Mouse (Mus musculus) heart, embryonic 14.5 days (tissue): ENCODE results near the gene Olfr110. TPM values are rescaled to one million over a fixed set of nuclear protein-coding genes. Genes with fewer than 3 reads are reported as not detected.
"Not testable (repeated sequence)": the region's sequence is repeated elsewhere in the genome, so short reads cannot be mapped to it uniquely, and the experiment has no call there.

Source experiments
- ATAC-seq: fragments of 200-750 bp; cut with Nextera tagmentation; 2 replicates; pipeline ENCODE4 v1.8.0; 2017; ENCODE audit warnings: low read depth, moderate TSS enrichment; ENCODE audit not compliant: insufficient number of reproducible peaks, insufficient read depth, low FRiP score
- H3K27ac ChIP-seq, 2 experiments: fragments of 200-500 bp in 1 of 2; fragments of 300-500 bp in 1 of 2; sonication (generic) in 1 of 2; replicated peaks in 1 of 2; 2 replicates each; pipeline ENCODE4 v1.5.1; 2012 to 2014; ENCODE audit warnings: low read depth in 2 of 2, low read length in 2 of 2, control low read depth in 1 of 2, mild to moderate bottlenecking in 1 of 2, mixed read lengths in 1 of 2; ENCODE audit not compliant: control insufficient read depth in 1 of 2, insufficient read depth in 1 of 2
- H3K27me3 ChIP-seq: fragments of 300-500 bp; sonication (generic); 2 replicates; pipeline ENCODE4 v1.6.1; 2014; ENCODE audit warnings: mild to moderate bottlenecking, low read length, control low read depth; ENCODE audit not compliant: control insufficient read depth, insufficient read depth
- H3K36me3 ChIP-seq: fragments of 300-500 bp; sonication (generic); 2 replicates; pipeline ENCODE4 v1.6.1; 2014; ENCODE audit warnings: mild to moderate bottlenecking, control low read depth, low read length, mixed read lengths; ENCODE audit not compliant: control insufficient read depth, insufficient read depth
- H3K4me1 ChIP-seq, 2 experiments: fragments of 200-500 bp in 1 of 2; fragments of 300-500 bp in 1 of 2; sonication (generic) in 1 of 2; 2 replicates each; pipeline ENCODE4 v1.6.1; 2012 to 2014; ENCODE audit warnings: low read length in 2 of 2, control low read depth in 1 of 2, mixed read lengths in 1 of 2; ENCODE audit not compliant: control insufficient read depth in 2 of 2, insufficient read depth in 2 of 2
- H3K4me2 ChIP-seq: fragments of 300-500 bp; sonication (generic); 2 replicates; pipeline ENCODE4 v1.6.1; 2014; ENCODE audit warnings: mild to moderate bottlenecking, low read length
- H3K4me3 ChIP-seq, 2 experiments: fragments of 200-500 bp in 1 of 2; fragments of 300-500 bp in 1 of 2; sonication (generic) in 1 of 2; 2 replicates each; pipeline ENCODE4 v1.5.1; 2012 to 2014; ENCODE audit warnings: low read length in 2 of 2, mild to moderate bottlenecking in 2 of 2, control low read depth in 1 of 2, low read depth in 1 of 2, moderate library complexity in 1 of 2; ENCODE audit not compliant: control insufficient read depth in 1 of 2, insufficient read depth in 1 of 2
- H3K9ac ChIP-seq: fragments of 300-500 bp; sonication (generic); 2 replicates; pipeline ENCODE4 v1.6.1; 2014; ENCODE audit warnings: mild to moderate bottlenecking, low read length
- H3K9me3 ChIP-seq: fragments of 300-500 bp; sonication (generic); 2 replicates; pipeline ENCODE4 v1.6.1; 2016; ENCODE audit warnings: low read length, control low read depth; ENCODE audit not compliant: control insufficient read depth
- WGBS: fragments of 180-500 bp; shearing (Covaris S2); extraction: QIAGEN DNeasy Blood & Tissue Kit; methylation state at CpG from one replicate; pipeline ENCODE4 v1.1.7; 2014; 5-methylcytosine and 5-hydroxymethylcytosine counted together
- polyA plus RNA-seq: library from polyadenylated mRNA; unstranded; fragments of >200 nt; fragmentation: Nextera tagmentation; extraction: Ambion mirVana; gene quantifications from 2 replicates; pipeline ENCODE4 v1.2.1, GENCODE M21; 2014

Gene Olfr110
- polyA plus RNA-seq, 1 experiment from 2014 or later, result not detected

DNA sequence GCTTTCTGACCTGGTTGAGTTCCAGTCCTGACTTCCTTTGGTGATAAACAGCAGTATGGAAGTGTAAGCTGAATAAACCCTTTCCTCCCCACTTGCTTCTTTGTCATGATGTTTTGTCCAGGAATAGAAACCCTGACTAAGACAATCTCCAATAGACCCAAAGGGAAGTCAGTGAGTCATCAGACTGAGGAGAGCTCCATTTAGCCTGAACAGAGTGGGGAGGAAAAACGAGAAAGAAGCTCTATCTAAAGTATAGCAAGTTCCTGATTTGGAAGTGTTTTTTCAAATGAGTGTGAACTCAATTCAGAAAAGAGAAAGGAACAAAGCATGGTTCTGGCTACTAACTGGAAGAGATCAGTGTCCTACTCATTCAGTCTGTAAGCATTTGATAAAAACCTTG lies 46.1 kb downstream of the Olfr110 start:
- H3K36me3 ChIP-seq, ATAC-seq: not testable (repeated sequence)
- WGBS, result 33% methylated on average over 1 of the region's 1 CpGs

DNA sequence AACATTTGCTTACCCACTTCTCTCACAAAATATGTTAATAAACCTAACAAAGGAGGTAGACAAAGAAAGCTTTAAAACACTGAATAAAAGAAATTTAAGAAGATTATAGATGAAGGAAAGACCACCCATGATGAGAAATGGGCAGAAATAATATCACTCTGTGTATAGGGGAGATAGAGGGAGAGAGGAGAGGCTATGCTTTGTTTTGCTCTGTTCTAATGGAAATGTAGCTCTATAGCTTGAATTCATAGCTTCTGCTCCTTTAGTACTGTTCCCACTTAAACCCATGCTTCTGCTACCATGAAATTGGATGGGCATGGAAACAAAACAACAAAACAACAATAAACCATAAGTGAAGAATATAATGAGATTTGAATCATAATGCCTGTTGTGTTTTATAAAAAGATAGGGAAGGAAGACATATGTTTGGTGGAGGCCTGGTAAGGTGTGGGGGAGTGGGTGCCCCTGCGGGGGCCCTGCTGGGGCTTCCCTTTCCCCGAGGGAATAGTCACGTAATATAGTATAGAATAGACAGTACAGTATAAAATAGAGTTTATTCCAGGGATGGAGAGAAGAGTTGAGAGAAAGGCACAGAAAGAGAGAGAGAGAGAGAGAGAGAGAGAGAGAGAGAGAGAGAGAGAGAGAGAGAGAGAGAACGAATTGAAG lies 49.3 kb downstream of the Olfr110 start:
- no peak overlapping the region for H3K4me3 ChIP-seq
- no peak for ATAC-seq
- H3K9me3 ChIP-seq, result no peaks in the 10 kb centered on the region
- no peaks in the 10 kb centered on the region for H3K27me3 ChIP-seq
- WGBS, result 80% methylated on average over 4 of the region's 4 CpGs
- H3K36me3 ChIP-seq, result no peaks in the 10 kb centered on the region
- H3K27ac ChIP-seq, result no peak overlapping the region
- no peak overlapping the region for H3K9ac ChIP-seq
- H3K4me1 ChIP-seq, result no peaks in the 10 kb centered on the region
- no peak overlapping the region for H3K4me2 ChIP-seq

More for the DNA sequence above, 46.1 kb downstream of the Olfr110 start:
- not testable (repeated sequence) for H3K9me3 ChIP-seq, H3K4me1 ChIP-seq, H3K9ac ChIP-seq, H3K27ac ChIP-seq, H3K4me2 ChIP-seq, H3K4me3 ChIP-seq, H3K27me3 ChIP-seq

DNA sequence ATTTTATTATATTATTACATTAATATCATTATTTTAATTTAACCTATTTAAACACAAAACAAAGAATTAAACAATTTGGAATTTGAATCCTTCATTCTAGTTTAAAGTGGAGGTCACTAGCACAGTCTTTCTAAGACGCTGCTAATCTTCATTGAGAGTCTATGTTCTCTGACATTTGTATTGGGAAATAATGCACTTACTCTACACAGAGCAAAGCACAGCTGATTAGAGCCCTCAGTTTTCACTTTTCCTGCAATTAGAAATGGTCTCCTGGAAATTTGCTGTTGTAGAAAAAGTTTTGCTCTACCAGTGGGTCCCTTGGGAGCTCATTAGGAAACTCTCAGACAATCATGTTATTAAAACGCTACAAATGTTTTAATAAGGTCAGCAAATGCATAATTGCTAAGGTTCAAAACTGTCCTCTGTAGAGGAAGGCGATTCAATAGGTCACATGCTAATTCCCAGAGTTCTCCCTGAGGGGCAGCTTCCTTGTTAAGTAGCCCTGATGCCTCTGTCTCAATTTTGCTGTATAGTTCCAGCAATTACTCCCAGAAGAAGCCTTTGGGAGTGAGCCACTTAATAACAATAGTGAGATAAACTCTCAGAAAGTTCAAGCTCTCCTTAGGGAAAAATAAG lies 51.6 kb downstream of the Olfr110 start:
- H3K4me2 ChIP-seq, result no peak overlapping the region
- no peak overlapping the region for H3K27ac ChIP-seq
- no peak for ATAC-seq
- H3K9ac ChIP-seq, result no peak overlapping the region
- H3K36me3 ChIP-seq, result no peaks in the 10 kb centered on the region
- 62% methylated on average over 3 of the region's 3 CpGs for WGBS
- no peak overlapping the region for H3K4me3 ChIP-seq
- no peaks in the 10 kb centered on the region for H3K9me3 ChIP-seq
- H3K4me1 ChIP-seq, result no peaks in the 10 kb centered on the region
- H3K27me3 ChIP-seq, result no peaks in the 10 kb centered on the region

Other genes with a start within 250 kb of the Olfr110 start
- not detected in 2 replicates for gene Olfr98, start 228.7 kb upstream of the Olfr110 start, polyA plus RNA-seq
- 1.1 and 2.1 TPM in 2 replicates for gene H2-M3, start 222.2 kb upstream of the Olfr110 start, polyA plus RNA-seq
- gene Olfr99, start 209.0 kb upstream of the Olfr110 start, polyA plus RNA-seq, result not detected in 2 replicates
- not detected in 2 replicates for gene Olfr101, start 188.2 kb upstream of the Olfr110 start, polyA plus RNA-seq
- gene Olfr102, start 175.4 kb upstream of the Olfr110 start, polyA plus RNA-seq, result not detected in 2 replicates
- not detected in 2 replicates for gene Olfr103, start 152.8 kb upstream of the Olfr110 start, polyA plus RNA-seq
- not detected in 2 replicates for gene Olfr104-ps, start 132.9 kb upstream of the Olfr110 start, polyA plus RNA-seq
- gene Olfr105-ps, start 113.4 kb upstream of the Olfr110 start, polyA plus RNA-seq, result not detected in 2 replicates
- not detected in 2 replicates for gene Olfr106-ps, start 102.1 kb upstream of the Olfr110 start, polyA plus RNA-seq
- gene Olfr107, start 93.2 kb upstream of the Olfr110 start, polyA plus RNA-seq, result not detected in 2 replicates
- gene Olfr108, start 47.0 kb upstream of the Olfr110 start, polyA plus RNA-seq, result not detected in 2 replicates
- not detected in 2 replicates for gene Olfr109, start 33.6 kb upstream of the Olfr110 start, polyA plus RNA-seq
- gene H2-M2, start 8.9 kb upstream of the Olfr110 start, polyA plus RNA-seq, result not detected in 2 replicates
- gene Olfr111, start 15.6 kb downstream of the Olfr110 start, polyA plus RNA-seq, result 0.08 TPM in 1 of 2 replicates, not detected in the other
- not detected in 2 replicates for gene Olfr112, start 77.0 kb downstream of the Olfr110 start, polyA plus RNA-seq
- not detected in 2 replicates for gene Olfr113, start 85.2 kb downstream of the Olfr110 start, polyA plus RNA-seq
- gene Olfr114, start 100.3 kb downstream of the Olfr110 start, polyA plus RNA-seq, result not detected in 2 replicates
- not detected in 2 replicates for gene Olfr115, start 134.6 kb downstream of the Olfr110 start, polyA plus RNA-seq
- gene Olfr116, start 134.7 kb downstream of the Olfr110 start, polyA plus RNA-seq, result not detected in 2 replicates
- gene Olfr117, start 171.3 kb downstream of the Olfr110 start, polyA plus RNA-seq, result not detected in 2 replicates
- gene Olfr118, start 174.5 kb downstream of the Olfr110 start, polyA plus RNA-seq, result not detected in 2 replicates
- gene Olfr119, start 204.1 kb downstream of the Olfr110 start, polyA plus RNA-seq, result not detected in 2 replicates
- not detected in 2 replicates for gene Olfr120, start 229.3 kb downstream of the Olfr110 start, polyA plus RNA-seq